Mouse (Mus musculus): ENCODE measurements around the gene Sec61a1.

DNA sequence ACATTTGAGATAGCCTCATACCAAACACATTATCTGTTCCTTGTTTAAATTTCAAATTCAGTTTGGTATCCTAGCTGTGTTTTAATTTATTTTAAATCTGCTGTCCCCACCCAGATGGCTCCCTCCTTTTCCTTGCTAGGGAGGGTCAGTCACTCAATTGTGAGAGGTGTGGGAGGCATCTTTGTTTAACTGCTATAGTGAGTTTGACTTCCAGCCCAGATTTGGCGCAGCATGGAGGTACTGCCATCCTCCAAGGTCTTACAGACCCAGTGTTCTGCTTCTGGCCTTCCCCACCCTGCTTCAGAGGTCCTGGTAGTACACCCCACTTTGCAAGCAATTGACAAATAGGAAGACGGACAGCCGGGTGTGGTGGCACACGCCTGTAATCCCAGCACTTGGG lies 5.4 kb upstream of the Sec61a1 start:
- TF ChIP-seq POLR2A (IDR thresholded peaks at IDR 0.05; ENCODE audit: borderline replicate concordance, low read depth, low read length) (no peak), CTCF (IDR thresholded peaks at IDR 0.05; ENCODE audit: low read depth, low read length) (no peak)
